Mouse (Mus musculus) urinary bladder, postnatal 4 days (tissue): Measurements from ENCODE around the gene Gm9573.
A peak's percentile ranks its signal among the peaks of the same experiment; 100 is the strongest.

ENCODE experiments used
- DNase-seq, 2 experiments: peaks; one replicate each; pipeline ENCODE4 v3.0.0; 2021 to 2022; ENCODE audit warnings: low spot score in 2 of 2

Gm9573 gene

GRCm38 (mm10) chr17:35594456-35594855 lies 32.0 kb downstream of the Gm9573 start:
- no peak for DNase-seq

- DNase-seq: no peak
Observed at GRCm38 (mm10) chr17:35593786-35594185, 32.7 kb downstream of the Gm9573 start.

- no peak for DNase-seq
Observed at GRCm38 (mm10) chr17:35592131-35592530, 34.3 kb downstream of the Gm9573 start.

- DNase-seq: no peak
Observed at GRCm38 (mm10) chr17:35591731-35592130, 34.7 kb downstream of the Gm9573 start.

GRCm38 (mm10) chr17:35591219-35591578 lies 35.2 kb downstream of the Gm9573 start:
- DNase-seq: no peak

- peak; percentile 67 to 89 for DNase-seq
Observed at GRCm38 (mm10) chr17:35590410-35591218, 35.8 kb downstream of the Gm9573 start.

GRCm38 (mm10) chr17:35588387-35588786 lies 38.0 kb downstream of the Gm9573 start:
- DNase-seq: no peak

GRCm38 (mm10) chr17:35587291-35587690 lies 39.1 kb downstream of the Gm9573 start:
- DNase-seq: no peak

GRCm38 (mm10) chr17:35584330-35584937 lies 42.0 kb downstream of the Gm9573 start:
- peak; percentile 68 to 85 for DNase-seq

GRCm38 (mm10) chr17:35582900-35583299 lies 43.5 kb downstream of the Gm9573 start:
- DNase-seq: no peak

- peak; percentile 61 to 79 for DNase-seq
Observed at GRCm38 (mm10) chr17:35578211-35578610, 48.2 kb downstream of the Gm9573 start.

GRCm38 (mm10) chr17:35571477-35571876 lies 55.0 kb downstream of the Gm9573 start:
- DNase-seq: no peak

GRCm38 (mm10) chr17:35570836-35571235 lies 55.6 kb downstream of the Gm9573 start:
- no peak for DNase-seq

GRCm38 (mm10) chr17:35569091-35569944 lies 57.1 kb downstream of the Gm9573 start:
- DNase-seq: no peak
